Mouse (Mus musculus) bone marrow macrophage, adult 2 months (primary cell): ENCODE data around the gene Glis3. TPM values are rescaled to one million over a fixed set of nuclear protein-coding genes. Genes with fewer than 3 reads are reported as not detected.

Experiments used
- H3K27ac ChIP-seq: 2 replicates; pipeline ENCODE4 v1.5.1; 2012; ENCODE audit warnings: low read depth, low read length; ENCODE audit not compliant: insufficient read depth
- H3K4me1 ChIP-seq: 2 replicates; pipeline ENCODE4 v1.6.1; 2012; ENCODE audit warnings: low read length; ENCODE audit not compliant: control insufficient read depth, insufficient read depth
- H3K4me3 ChIP-seq: 2 replicates; pipeline ENCODE4 v1.5.1; 2012; ENCODE audit warnings: mild to moderate bottlenecking, low read length, moderate library complexity; ENCODE audit not compliant: insufficient read depth
- CTCF ChIP-seq: IDR thresholded peaks from 2 replicates; pipeline ENCODE4 v1.5.1; 2012; ENCODE audit warnings: low read depth, mild to moderate bottlenecking, low read length, moderate library complexity
- POLR2A ChIP-seq: IDR thresholded peaks from 2 replicates; pipeline ENCODE4 v1.6.1; 2012; ENCODE audit warnings: mild to moderate bottlenecking, low read depth, low read length, borderline replicate concordance
- polyA plus RNA-seq: library from polyadenylated mRNA; stranded (reverse); fragments of >200 nt; gene quantifications from 2 replicates; pipeline ENCODE4 v1.2.4, GENCODE M21; 2012; ENCODE audit not compliant: missing spikeins, insufficient read depth, insufficient read length

Gene Glis3
- polyA plus RNA-seq, 1 experiment = 3.4 TPM

- Histone ChIP-seq H3K4me1 (no peaks in the 10 kb centered on the region), H3K4me3 (no peak overlapping the region), H3K27ac (no peak overlapping the region)
- no peak for TF ChIP-seq CTCF
- no peak for TF ChIP-seq POLR2A
Measured at GRCm38 (mm10) chr19:28395584-28395861, 284.4 kb downstream of the Glis3 start.

- Histone ChIP-seq H3K4me1 (no peaks in the 10 kb centered on the region), H3K4me3 (no peak overlapping the region), H3K27ac (no peak overlapping the region)
- TF ChIP-seq CTCF (no peak), POLR2A (no peak)
Measured at GRCm38 (mm10) chr19:28394826-28395583, 284.9 kb downstream of the Glis3 start.

DNA sequence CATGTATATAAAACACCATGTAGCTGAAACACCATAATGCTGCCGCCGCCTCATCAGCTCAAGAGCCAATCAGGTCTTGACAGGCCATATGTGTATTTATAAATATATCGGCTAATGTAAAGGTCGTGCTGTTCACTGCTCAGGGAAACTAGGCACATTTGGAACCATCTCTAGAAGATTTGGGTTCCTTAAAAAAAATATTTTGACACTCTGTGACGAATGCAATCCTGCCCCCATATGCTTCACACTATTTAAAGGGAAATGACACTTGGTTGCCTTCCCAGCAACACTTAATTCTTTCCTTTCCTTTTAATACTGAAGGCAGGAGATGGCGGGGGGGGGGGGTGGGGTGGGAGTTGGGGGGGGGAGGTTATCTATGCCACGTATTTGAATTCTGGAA, 286.1 kb downstream of the Glis3 start:
- TF ChIP-seq POLR2A (no peak), CTCF (no peak)
- H3K4me1 ChIP-seq = no peaks in the 10 kb centered on the region
- no peak overlapping the region for H3K27ac ChIP-seq
- no peak overlapping the region for H3K4me3 ChIP-seq

GRCm38 (mm10) chr19:28392838-28393237, 287.0 kb downstream of the Glis3 start:
- TF ChIP-seq POLR2A = no peak
- no peak for TF ChIP-seq CTCF
- Histone ChIP-seq H3K4me1 (no peaks in the 10 kb centered on the region), H3K4me3 (no peak overlapping the region), H3K27ac (no peak overlapping the region)

- Histone ChIP-seq H3K4me1 (no peaks in the 10 kb centered on the region), H3K4me3 (no peak overlapping the region), H3K27ac (no peak overlapping the region)
- TF ChIP-seq CTCF (no peak), POLR2A (no peak)
Measured at GRCm38 (mm10) chr19:28390920-28391319, 289.0 kb downstream of the Glis3 start.

- no peak for TF ChIP-seq CTCF
- TF ChIP-seq POLR2A = no peak
- Histone ChIP-seq H3K4me3 (no peak overlapping the region), H3K27ac (no peak overlapping the region), H3K4me1 (no peaks in the 10 kb centered on the region)
Measured at GRCm38 (mm10) chr19:28389146-28389545, 290.7 kb downstream of the Glis3 start.

- Histone ChIP-seq H3K27ac (no peak overlapping the region), H3K4me3 (no peak overlapping the region), H3K4me1 (no peaks in the 10 kb centered on the region)
- TF ChIP-seq POLR2A = no peak
- TF ChIP-seq CTCF = no peak
Measured at GRCm38 (mm10) chr19:28383425-28383824, 296.5 kb downstream of the Glis3 start.

DNA sequence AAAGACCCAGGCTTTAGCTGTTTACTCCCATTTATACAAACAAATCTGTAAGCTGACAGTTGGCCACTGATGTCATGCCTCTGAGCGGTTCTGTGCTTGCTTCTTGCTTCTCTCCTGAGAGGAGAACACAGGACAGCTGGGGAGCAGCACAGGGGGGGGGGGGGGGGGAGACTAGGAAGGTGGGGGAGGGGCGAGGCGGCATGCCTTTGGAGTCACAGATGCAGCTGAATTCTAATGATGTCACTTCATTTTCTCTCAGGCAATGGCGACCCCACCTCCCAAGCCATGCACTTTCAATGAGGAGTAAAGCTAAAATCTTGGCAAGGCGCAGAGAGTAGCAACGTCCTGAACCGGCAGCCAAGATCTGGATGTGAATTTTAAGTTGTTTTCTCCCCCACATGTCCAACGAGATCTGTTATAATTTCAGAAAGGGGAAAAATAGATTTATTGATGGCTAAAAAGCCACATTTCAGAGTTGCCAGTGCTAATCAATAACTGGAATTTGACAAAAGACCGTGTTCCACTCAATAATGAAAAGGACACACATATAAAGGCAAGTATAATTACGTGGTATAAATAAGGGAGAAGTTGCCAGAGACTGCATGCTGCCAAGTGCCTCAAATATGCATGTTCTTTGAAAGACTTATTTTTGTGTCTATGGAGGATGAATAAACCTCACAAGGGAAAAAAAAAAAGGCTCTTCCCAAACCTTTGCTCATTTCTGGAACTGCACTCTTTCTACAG, 297.5 kb downstream of the Glis3 start:
- Histone ChIP-seq H3K27ac (no peak overlapping the region), H3K4me3 (no peak overlapping the region), H3K4me1 (no peaks in the 10 kb centered on the region)
- no peak for TF ChIP-seq POLR2A
- no peak for TF ChIP-seq CTCF

- H3K4me1 ChIP-seq = no peaks in the 10 kb centered on the region
- no peak for TF ChIP-seq CTCF
- TF ChIP-seq POLR2A = no peak
- H3K4me3 ChIP-seq = no peak overlapping the region
- H3K27ac ChIP-seq = no peak overlapping the region
Measured at GRCm38 (mm10) chr19:28381441-28381840, 298.4 kb downstream of the Glis3 start.

DNA sequence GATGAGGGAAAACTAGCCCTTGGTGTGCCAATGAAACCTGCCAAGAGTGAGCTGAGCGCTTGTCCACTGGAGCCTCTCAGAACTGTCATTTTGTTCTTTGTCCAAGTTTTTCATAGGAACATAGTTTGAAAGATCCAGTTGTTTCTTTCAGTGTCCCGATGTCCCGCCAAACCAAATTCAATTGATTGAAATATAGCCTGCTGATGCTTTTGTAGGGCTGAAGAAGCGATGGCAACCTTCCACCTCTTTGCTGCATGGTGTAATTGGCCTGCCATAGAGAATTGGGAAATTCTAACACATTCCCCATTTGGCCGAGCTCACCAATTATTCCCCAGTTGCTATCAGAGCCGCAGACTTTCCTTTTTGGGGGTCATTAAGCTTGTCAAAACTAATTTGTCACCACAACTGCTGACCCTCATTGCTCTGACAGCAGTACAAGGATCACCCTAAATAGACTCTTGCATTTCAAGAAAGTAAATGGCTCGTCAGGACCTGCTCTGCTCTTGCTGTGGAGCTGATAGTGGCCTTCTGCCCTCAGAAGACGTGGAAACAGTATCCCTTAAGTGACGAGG, 299.1 kb downstream of the Glis3 start:
- no peak overlapping the region for H3K4me3 ChIP-seq
- TF ChIP-seq CTCF = no peak
- TF ChIP-seq POLR2A = no peak
- no peak overlapping the region for H3K27ac ChIP-seq
- no peaks in the 10 kb centered on the region for H3K4me1 ChIP-seq
